In the genomic region with DNA sequence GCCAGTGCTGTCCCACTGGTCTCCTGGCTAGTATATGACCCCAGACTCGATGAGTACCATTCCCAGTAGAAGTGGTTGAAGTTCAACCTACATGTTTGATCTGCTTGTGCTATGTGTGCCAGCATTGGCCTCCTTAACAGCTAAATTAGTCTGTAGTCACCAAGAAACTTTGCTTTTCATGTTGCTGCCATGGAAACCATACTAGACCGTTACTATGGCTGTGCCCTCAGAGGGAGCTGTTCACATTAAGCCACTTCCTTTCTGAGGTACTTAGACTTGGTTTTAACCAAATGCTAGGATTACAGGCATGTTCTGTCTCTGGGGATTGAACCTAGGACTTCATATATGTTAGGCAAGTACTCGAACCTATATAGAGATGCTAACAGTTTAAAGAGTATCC, we compare ENCODE assay signal across 23 mouse cellular contexts.
DNase-seq lines count a peak whose midpoint lies in the region; ATAC-seq lines count a peak whose summit lies in the region.
"Had no signal": no experiment of that assay in that cellular context is flagged by ENCODE, and none has a peak within 500 bp of the region (broad histone marks: within the 10 kb centered on the region; RNA-seq: fewer than 3 reads in every experiment).

No protein-coding gene starts in this region.

- 0 out of 2 replicates have a peak, but pooled peaks cover 3% of the 10 kb centered on the region for H3K4me1 ChIP-seq in forebrain, embryonic 12.5 days
- H3K4me1 ChIP-seq in forebrain, embryonic 14.5 days (ENCODE audit: control insufficient read depth, insufficient read depth, low read length): no peaks in the 10 kb centered on the region
- 0 out of 2 replicates have a peak, but pooled peaks cover 3% of the 10 kb centered on the region for H3K4me1 ChIP-seq in limb, embryonic 11.5 days (ENCODE audit: control insufficient read depth, insufficient read depth, low read length)
- peaks cover 18% of the 10 kb centered on the region for H3K4me1 ChIP-seq in limb, embryonic 10.5 days
- H3K4me1 ChIP-seq: kidney, embryonic 15.5 days; lung, embryonic 15.5 days had no signal

- H3K4me3 ChIP-seq in forebrain, embryonic 12.5 days (replicated peaks): no peak overlapping the region
- no peak overlapping the region for H3K4me3 ChIP-seq in forebrain, embryonic 14.5 days (ENCODE audit: low read depth, low read length)
- no peak overlapping the region for H3K4me3 ChIP-seq in limb, embryonic 11.5 days (ENCODE audit: low read depth, low read length)
- H3K4me3 ChIP-seq in limb, embryonic 10.5 days: no peak overlapping the region
- H3K4me3 ChIP-seq: kidney, embryonic 15.5 days; limb, embryonic 15.5 days; lung, embryonic 15.5 days had no signal

- 0 out of 2 replicates have a peak, but pooled peaks have one; percentile 11 for ATAC-seq in forebrain, embryonic 12.5 days (ENCODE audit: low FRiP score)
- no peak for ATAC-seq in forebrain, embryonic 14.5 days
- no peak for ATAC-seq in limb, embryonic 11.5 days (ENCODE audit: insufficient number of reproducible peaks, low FRiP score, low TSS enrichment, low read depth)
- ATAC-seq in hematopoietic stem cell, adult 5-6 weeks (replicated peaks in 1 of 2; ENCODE audit: insufficient read depth in 1 of 2, low FRiP score in 2 of 2, low TSS enrichment in 1 of 2, low read depth in 1 of 2, poor library complexity in 2 of 2, severe bottlenecking in 2 of 2): peak; percentile 80 to 84

- no peaks in the 10 kb centered on the region for H3K36me3 ChIP-seq in forebrain, embryonic 12.5 days (replicated peaks)
- H3K36me3 ChIP-seq in forebrain, embryonic 14.5 days (ENCODE audit: control insufficient read depth, insufficient read depth, low read length): no peaks in the 10 kb centered on the region
- no peaks in the 10 kb centered on the region for H3K36me3 ChIP-seq in limb, embryonic 11.5 days (ENCODE audit: control insufficient read depth, insufficient read depth, low read length)
- H3K36me3 ChIP-seq in limb, embryonic 10.5 days: no peaks in the 10 kb centered on the region
- H3K36me3 ChIP-seq: kidney, embryonic 15.5 days; limb, embryonic 15.5 days; lung, embryonic 15.5 days had no signal

- no peaks in the 10 kb centered on the region for H3K9me3 ChIP-seq in forebrain, embryonic 12.5 days
- no peaks in the 10 kb centered on the region for H3K9me3 ChIP-seq in forebrain, embryonic 14.5 days (replicated peaks; ENCODE audit: control insufficient read depth, low read length)
- H3K9me3 ChIP-seq in limb, embryonic 11.5 days (ENCODE audit: control insufficient read depth, low read length): no peaks in the 10 kb centered on the region
- no peaks in the 10 kb centered on the region for H3K9me3 ChIP-seq in limb, embryonic 10.5 days (replicated peaks)
- H3K9me3 ChIP-seq: kidney, embryonic 15.5 days; limb, embryonic 15.5 days; lung, embryonic 15.5 days had no signal

- no peak overlapping the region for H3K4me2 ChIP-seq in forebrain, embryonic 12.5 days
- no peak overlapping the region for H3K4me2 ChIP-seq in forebrain, embryonic 14.5 days (ENCODE audit: low read length)
- no peak overlapping the region for H3K4me2 ChIP-seq in limb, embryonic 11.5 days (ENCODE audit: low read depth, severe bottlenecking)
- H3K4me2 ChIP-seq: kidney, embryonic 15.5 days; limb, embryonic 15.5 days; lung, embryonic 15.5 days had no signal

- no peak overlapping the region for H3K27ac ChIP-seq in forebrain, embryonic 12.5 days
- H3K27ac ChIP-seq in forebrain, embryonic 14.5 days (ENCODE audit: low read depth, low read length): no peak overlapping the region
- H3K27ac ChIP-seq in limb, embryonic 11.5 days (replicated peaks; ENCODE audit: low read depth, low read length): no peak overlapping the region
- no peak overlapping the region for H3K27ac ChIP-seq in limb, embryonic 10.5 days
- H3K27ac ChIP-seq: kidney, embryonic 15.5 days; limb, embryonic 15.5 days; liver, embryonic 14.5 days; lung, embryonic 15.5 days had no signal

- H3K27me3 ChIP-seq in forebrain, embryonic 12.5 days: no peaks in the 10 kb centered on the region; the same call in 1 of the 2 replicates
- no peaks in the 10 kb centered on the region for H3K27me3 ChIP-seq in forebrain, embryonic 14.5 days (replicated peaks; ENCODE audit: control insufficient read depth, insufficient read depth, low read length)
- H3K27me3 ChIP-seq in limb, embryonic 11.5 days (ENCODE audit: control insufficient read depth, insufficient read depth, low read length): no peaks in the 10 kb centered on the region
- no peaks in the 10 kb centered on the region for H3K27me3 ChIP-seq in limb, embryonic 10.5 days (ENCODE audit: low read depth, poor library complexity, severe bottlenecking)
- H3K27me3 ChIP-seq: kidney, embryonic 15.5 days; limb, embryonic 15.5 days; lung, embryonic 15.5 days had no signal

- H3K9ac ChIP-seq in forebrain, embryonic 12.5 days: no peak overlapping the region
- H3K9ac ChIP-seq in forebrain, embryonic 14.5 days (ENCODE audit: low read length): no peak overlapping the region
- H3K9ac ChIP-seq in limb, embryonic 11.5 days (ENCODE audit: low read length): no peak overlapping the region
- H3K9ac ChIP-seq: kidney, embryonic 15.5 days; limb, embryonic 15.5 days; liver, embryonic 14.5 days; lung, embryonic 15.5 days had no signal

- WGBS in forebrain, embryonic 12.5 days: 69% methylated on average over 3 of the region's 3 CpGs
- WGBS in forebrain, embryonic 14.5 days: 56% methylated on average over 3 of the region's 3 CpGs
- WGBS in limb, embryonic 11.5 days: 74% methylated on average over 3 of the region's 3 CpGs
- 69% methylated on average over 3 of the region's 3 CpGs for WGBS in limb, embryonic 10.5 days

- no peak for DNase-seq in forebrain, embryonic 14.5 days (ENCODE audit: low spot score)
- DNase-seq in limb, embryonic 11.5 days (ENCODE audit: low spot score): peak; percentile 20
- DNase-seq in limb, embryonic 10.5 days (ENCODE audit: low spot score): no peak
- peak; percentile 31 for DNase-seq in R1 (ENCODE audit: low read depth, low spot score)
- DNase-seq in adrenal gland, postnatal 10 days: no peak
- DNase-seq: adrenal gland, postnatal 36 days; cerebellum, adult 11-12 months; cerebellum, postnatal 14 days; embryo, embryonic 11 days; gastrocnemius, postnatal 36 days; heart, postnatal 4 days; kidney, adult 11 months; kidney, postnatal 36 days; lung, postnatal 4 days; right cerebral cortex, postnatal 14 days; spleen, adult 18-20 months; thymus, postnatal 25 days had no signal

Comparison
In these comparisons a context has a peak if more than half of its experiments do, and no peak if none do; other contexts are left out.
1. ATAC-seq: peak in forebrain, embryonic 12.5 days (single experiment) and hematopoietic stem cell, adult 5-6 weeks (2 of 2); none in forebrain, embryonic 14.5 days (single experiment) and limb, embryonic 11.5 days (single experiment).
2. DNase-seq: peak in limb, embryonic 11.5 days (single experiment) and R1 (single experiment); none in forebrain, embryonic 14.5 days (single experiment), limb, embryonic 10.5 days (single experiment) and adrenal gland, postnatal 10 days (single experiment).